Mouse (Mus musculus) monocyte, adult 5-6 weeks (primary cell): ENCODE measurements around the gene Aars2. TPM values are rescaled to one million over a fixed set of nuclear protein-coding genes. Genes with fewer than 3 reads are reported as not detected.

Experiments used
- ATAC-seq: fragments of 153-309, 156-312 bp; replicated peaks from 2 replicates; pipeline ENCODE4 v1.8.0; 2017; ENCODE audit warnings: mild to moderate bottlenecking; ENCODE audit not compliant: low TSS enrichment, insufficient number of reproducible peaks, severe bottlenecking, poor library complexity, low FRiP score
- total RNA-seq: library from RNA; stranded (forward); fragments of 200-1000, 200-491, 200-594 nt; gene quantifications from 3 replicates; pipeline ENCODE4 v1.2.3, GENCODE M21; 2017

Gene Aars2
- total RNA-seq, 1 experiment from 2014 or later: 4.3 TPM

DNA sequence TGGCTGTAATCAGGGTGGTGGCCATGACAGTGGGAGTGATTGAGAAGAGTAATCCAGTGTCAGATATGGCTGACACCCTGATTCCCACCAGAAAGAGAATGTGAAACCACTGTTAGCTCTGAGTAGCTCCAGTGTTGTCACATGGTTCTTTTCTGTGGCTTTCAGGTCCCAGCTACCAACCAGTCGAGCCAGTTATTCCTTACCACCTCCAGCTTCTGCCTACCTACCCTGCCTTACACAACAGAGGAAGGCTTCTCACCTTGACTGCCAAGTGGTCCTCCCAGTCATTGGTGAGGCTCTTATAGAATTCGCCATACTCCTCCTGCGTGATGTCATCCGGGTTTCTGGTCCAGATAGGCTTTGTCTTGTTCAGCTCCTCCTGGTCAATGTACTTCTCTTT, 63.4 kb downstream of the Aars2 start:
- ATAC-seq: no peak

Other genes starting within 250 kb of the Aars2 start
- gene Cdc5l, start 73.1 kb upstream of the Aars2 start, total RNA-seq: 104 to 149 TPM (median 135 TPM) in 3 replicates
- not detected in 3 replicates for gene Spats1, start 31.4 kb upstream of the Aars2 start, total RNA-seq
- not detected in 3 replicates for gene Tcte1, start 16.6 kb downstream of the Aars2 start, total RNA-seq
- gene Tmem151b, start 42.8 kb downstream of the Aars2 start, total RNA-seq: 0.10 to 0.32 TPM in 2 of 3 replicates, not detected in the other
- 55.6 to 60.0 TPM (median 55.9 TPM) in 3 replicates for gene Nfkbie, start 48.9 kb downstream of the Aars2 start, total RNA-seq
- gene Slc35b2, start 57.0 kb downstream of the Aars2 start, total RNA-seq: 26.7 to 47.1 TPM (median 39.0 TPM) in 3 replicates
- 826 to 1,618 TPM (median 1,101 TPM) in 3 replicates for gene Hsp90ab1, start 66.4 kb downstream of the Aars2 start, total RNA-seq
- gene Slc29a1, start 92.8 kb downstream of the Aars2 start, total RNA-seq: 34.4 to 64.6 TPM (median 37.8 TPM) in 3 replicates
- gene Mymx, start 95.3 kb downstream of the Aars2 start, total RNA-seq: not detected in 3 replicates
- gene Capn11, start 152.5 kb downstream of the Aars2 start, total RNA-seq: 0.68 TPM in 1 of 3 replicates, not detected in the others
- gene Mrpl14, start 179.5 kb downstream of the Aars2 start, total RNA-seq: 7.8 to 26.8 TPM (median 18.1 TPM) in 3 replicates
- 17.1 to 29.0 TPM (median 19.7 TPM) in 3 replicates for gene Tmem63b, start 180.1 kb downstream of the Aars2 start, total RNA-seq
- gene 1600014C23Rik, start 227.0 kb downstream of the Aars2 start, total RNA-seq: not detected in 3 replicates